Mouse (Mus musculus) bone marrow, adult 2 months (tissue): Measurements from ENCODE around the gene Pik3c2b.
"Not testable (repeated sequence)": the region's sequence is repeated elsewhere in the genome, so short reads cannot be mapped to it uniquely, and the experiment has no call there.

ENCODE experiments used
- CTCF ChIP-seq: fragments of 200-500 bp; IDR thresholded peaks from 2 replicates; pipeline ENCODE4 v1.5.1; 2011; ENCODE audit warnings: low read length, control low read depth; ENCODE audit not compliant: control insufficient read depth, insufficient read depth
- POLR2A ChIP-seq: fragments of 200-500 bp; IDR thresholded peaks from 2 replicates; pipeline ENCODE4 v1.6.1; 2011; ENCODE audit warnings: low read depth, mild to moderate bottlenecking, control low read depth, low read length, borderline replicate concordance; ENCODE audit not compliant: control insufficient read depth

DNA sequence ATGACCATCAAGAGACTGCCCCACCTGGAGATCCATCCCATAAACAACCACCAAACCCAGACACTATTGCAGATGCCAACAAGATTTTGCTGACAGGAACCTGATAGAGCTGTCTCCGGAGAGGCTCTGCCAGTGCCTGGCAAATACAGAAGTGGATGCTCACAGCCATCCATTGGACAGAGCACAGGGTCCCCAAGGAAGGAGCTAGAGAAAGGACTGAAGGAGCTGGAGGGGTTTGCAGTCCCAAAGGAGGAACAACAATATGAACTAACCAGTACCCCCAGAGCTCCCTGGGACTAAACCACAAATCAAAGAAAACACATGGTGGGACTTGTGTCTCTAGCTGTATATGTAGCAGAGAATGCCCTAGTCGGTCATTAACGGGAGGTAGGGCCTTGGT is 21.7 kb upstream of the Pik3c2b start:
- not testable (repeated sequence) for TF ChIP-seq CTCF, POLR2A
